Mouse (Mus musculus): Measurements from ENCODE around the gene Slc16a13.

The Slc16a13 gene

GRCm38 (mm10) chr11:70232546-70232945 is 11.7 kb upstream of the Slc16a13 start:
- in situ Hi-C loops (cut with MboI, MseI), result no loop called here

GRCm38 (mm10) chr11:70230239-70230727 is 9.4 kb upstream of the Slc16a13 start:
- in situ Hi-C loops (cut with MboI, MseI), result no loop called here

- in situ Hi-C loops (cut with MboI, MseI), result no loop called here
These were observed 8.6 kb upstream of the Slc16a13 start, which contains the start of gene Bcl6b for GRCm38 (mm10) chr11:70229260-70230010. TSS of gene Bcl6b (minus strand) at chr11:70229798.

GRCm38 (mm10) chr11:70228828-70229227 is 8.0 kb upstream of the Slc16a13 start:
- in situ Hi-C loops (cut with MboI, MseI), result no loop called here

- in situ Hi-C loops (cut with MboI, MseI), result no loop called here
These were observed 6.9 kb upstream of the Slc16a13 start for GRCm38 (mm10) chr11:70227661-70228245.

- in situ Hi-C loops (cut with MboI, MseI), result no loop called here
These were observed 6.3 kb upstream of the Slc16a13 start for GRCm38 (mm10) chr11:70227126-70227525.

- in situ Hi-C loops (cut with MboI, MseI), result no loop called here
These were observed 5.7 kb upstream of the Slc16a13 start for GRCm38 (mm10) chr11:70226602-70226890.

GRCm38 (mm10) chr11:70225798-70226601 is 5.1 kb upstream of the Slc16a13 start:
- in situ Hi-C loops (cut with MboI, MseI), result no loop called here

GRCm38 (mm10) chr11:70223724-70224123 is 2.9 kb upstream of the Slc16a13 start:
- in situ Hi-C loops (cut with MboI, MseI), result no loop called here

GRCm38 (mm10) chr11:70221603-70222500 is 988 bp upstream of the Slc16a13 start:
- in situ Hi-C loops (cut with MboI, MseI), result no loop called here

GRCm38 (mm10) chr11:70220323-70220722 is 541 bp downstream of the Slc16a13 start:
- in situ Hi-C loops (cut with MboI, MseI), result no loop called here

GRCm38 (mm10) chr11:70219873-70220272 is 991 bp downstream of the Slc16a13 start:
- in situ Hi-C loops (cut with MboI, MseI), result no loop called here

- in situ Hi-C loops (cut with MboI, MseI), result no loop called here
These were observed 2.0 kb downstream of the Slc16a13 start for GRCm38 (mm10) chr11:70218741-70219470.

GRCm38 (mm10) chr11:70218039-70218438 is 2.8 kb downstream of the Slc16a13 start:
- in situ Hi-C loops (cut with MboI, MseI), result no loop called here

- in situ Hi-C loops (cut with MboI, MseI), result no loop called here
These were observed 4.8 kb downstream of the Slc16a13 start for GRCm38 (mm10) chr11:70216103-70216502.

GRCm38 (mm10) chr11:70215301-70215700 is 5.6 kb downstream of the Slc16a13 start:
- in situ Hi-C loops (cut with MboI, MseI), result no loop called here

GRCm38 (mm10) chr11:70214856-70215209 is 6.0 kb downstream of the Slc16a13 start:
- in situ Hi-C loops (cut with MboI, MseI), result no loop called here

GRCm38 (mm10) chr11:70214191-70214855 is 6.5 kb downstream of the Slc16a13 start:
- in situ Hi-C loops (cut with MboI, MseI), result no loop called here

GRCm38 (mm10) chr11:70213736-70214135 is 7.1 kb downstream of the Slc16a13 start:
- in situ Hi-C loops (cut with MboI, MseI), result no loop called here

GRCm38 (mm10) chr11:70212896-70213295 is 8.0 kb downstream of the Slc16a13 start:
- in situ Hi-C loops (cut with MboI, MseI), result no loop called here

Measured in regulatory T cell (primary cell).